Mouse (Mus musculus) megakaryocyte, embryonic 14.5 days (primary cell): Measurements from ENCODE around the gene Nfix.

ENCODE experiments used
- FLI1 ChIP-seq: IDR thresholded peaks from 2 replicates; pipeline ENCODE4 v1.6.1; 2012; ENCODE audit warnings: low read length, inconsistent platforms, mixed read lengths
- GATA1 ChIP-seq: IDR thresholded peaks from 3 replicates; pipeline ENCODE4 v1.6.1; 2012; ENCODE audit warnings: mixed read lengths, low read length, inconsistent platforms, borderline replicate concordance

DNA sequence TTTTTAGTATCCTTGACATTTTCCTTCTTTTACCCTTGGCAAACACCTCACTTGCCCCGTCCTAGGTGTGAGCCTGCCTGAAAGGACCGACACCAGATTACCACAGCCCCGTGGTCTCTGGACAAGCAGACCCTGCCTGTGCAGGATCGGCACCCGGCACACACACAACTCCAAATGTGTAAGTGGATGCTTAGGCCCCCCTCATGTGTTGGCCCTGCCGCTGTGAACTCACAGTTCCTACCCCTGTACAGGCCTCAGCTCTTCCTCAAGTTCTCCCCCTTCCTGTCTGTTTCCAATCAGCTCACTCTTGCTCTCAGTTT, 77.7 kb downstream of the Nfix start:
- no peak for TF ChIP-seq GATA1
- TF ChIP-seq FLI1: no peak
